Mouse (Mus musculus) neural tube, embryonic 10.5 days (tissue): Measurements from ENCODE around the gene Ube2o.
"Not testable (repeated sequence)": the region's sequence is repeated elsewhere in the genome, so short reads cannot be mapped to it uniquely, and the experiment has no call there.

Source experiments
- DNase-seq: peaks from one replicate; pipeline ENCODE4 v3.0.0-alpha.2; 2017; ENCODE audit warnings: low spot score; ENCODE audit errors: extremely low spot score

Gene Ube2o

GRCm38 (mm10) chr11:116518482-116518881 lies 62.8 kb downstream of the Ube2o start:
- no peak for DNase-seq

- no peak for DNase-seq
These were observed 65.8 kb downstream of the Ube2o start for GRCm38 (mm10) chr11:116515330-116516020.

- no peak for DNase-seq
These were observed 67.7 kb downstream of the Ube2o start for GRCm38 (mm10) chr11:116513531-116514038.

- DNase-seq = no peak
These were observed 68.3 kb downstream of the Ube2o start for GRCm38 (mm10) chr11:116512987-116513386.

GRCm38 (mm10) chr11:116512154-116512553 lies 69.1 kb downstream of the Ube2o start:
- no peak for DNase-seq

GRCm38 (mm10) chr11:116511301-116511868 lies 69.9 kb downstream of the Ube2o start:
- no peak for DNase-seq

- no peak for DNase-seq
These were observed 72.6 kb downstream of the Ube2o start for GRCm38 (mm10) chr11:116508689-116509088.

- DNase-seq = no peak
These were observed 74.9 kb downstream of the Ube2o start for GRCm38 (mm10) chr11:116506151-116506875.

GRCm38 (mm10) chr11:116505573-116505972 lies 75.7 kb downstream of the Ube2o start:
- DNase-seq = no peak

GRCm38 (mm10) chr11:116504516-116504915 lies 76.7 kb downstream of the Ube2o start:
- DNase-seq = no peak

- no peak for DNase-seq
These were observed 80.1 kb downstream of the Ube2o start for GRCm38 (mm10) chr11:116501005-116501746.

GRCm38 (mm10) chr11:116499018-116499417 lies 82.2 kb downstream of the Ube2o start:
- DNase-seq = no peak

- no peak for DNase-seq
These were observed 82.7 kb downstream of the Ube2o start for GRCm38 (mm10) chr11:116498596-116498995.

- no peak for DNase-seq
These were observed 83.9 kb downstream of the Ube2o start for GRCm38 (mm10) chr11:116497313-116497712.

GRCm38 (mm10) chr11:116494474-116495174 lies 86.6 kb downstream of the Ube2o start:
- no peak for DNase-seq

- DNase-seq = peak; percentile 68
These were observed 87.4 kb downstream of the Ube2o start, which contains the start of gene Prpsap1 for GRCm38 (mm10) chr11:116493795-116494252. Prpsap1 (minus strand) TSS chr11:116494202.

- DNase-seq = no peak
These were observed 88.1 kb downstream of the Ube2o start for GRCm38 (mm10) chr11:116493191-116493590.

GRCm38 (mm10) chr11:116492507-116492906 lies 88.7 kb downstream of the Ube2o start:
- DNase-seq = not testable (repeated sequence)

- DNase-seq = no peak
These were observed 89.9 kb downstream of the Ube2o start for GRCm38 (mm10) chr11:116491338-116491737.

- peak; percentile 92 for DNase-seq
These were observed 90.8 kb downstream of the Ube2o start for GRCm38 (mm10) chr11:116490232-116491107.
